Mouse (Mus musculus): Measurements from ENCODE around the gene F13a1. TPM values are rescaled to one million over a fixed set of nuclear protein-coding genes. Genes with fewer than 3 reads are reported as not detected.

The F13a1 gene
- total RNA-seq, 2 experiments from 2014 or later = 0.94 to 1.0 TPM

- ATAC-seq (replicated peaks; ENCODE audit: low FRiP score, low TSS enrichment, poor library complexity, severe bottlenecking) = no peak
These were observed 87.1 kb downstream of the F13a1 start for GRCm38 (mm10) chr13:36962926-36963325.

DNA sequence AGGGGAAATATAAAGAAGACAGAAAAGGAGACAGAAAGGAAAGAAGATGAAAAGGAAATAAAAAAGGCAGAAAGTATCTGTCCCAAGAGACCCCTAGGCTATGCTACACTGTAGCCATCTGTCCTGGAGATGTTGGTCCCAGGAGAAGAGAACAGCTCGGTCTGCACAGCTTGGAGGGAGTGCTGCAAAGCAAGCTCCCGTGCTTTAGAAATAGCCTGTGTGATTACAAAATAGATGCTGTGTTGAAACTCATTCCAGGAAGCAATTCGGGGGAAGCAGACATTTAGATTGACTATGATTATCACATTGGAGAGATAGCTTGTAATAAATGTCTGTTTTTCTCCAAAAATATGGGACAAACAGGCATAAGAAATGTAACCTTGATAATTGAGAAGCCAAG is 91.0 kb downstream of the F13a1 start:
- no peak for ATAC-seq (replicated peaks; ENCODE audit: low FRiP score, low TSS enrichment, poor library complexity, severe bottlenecking)

DNA sequence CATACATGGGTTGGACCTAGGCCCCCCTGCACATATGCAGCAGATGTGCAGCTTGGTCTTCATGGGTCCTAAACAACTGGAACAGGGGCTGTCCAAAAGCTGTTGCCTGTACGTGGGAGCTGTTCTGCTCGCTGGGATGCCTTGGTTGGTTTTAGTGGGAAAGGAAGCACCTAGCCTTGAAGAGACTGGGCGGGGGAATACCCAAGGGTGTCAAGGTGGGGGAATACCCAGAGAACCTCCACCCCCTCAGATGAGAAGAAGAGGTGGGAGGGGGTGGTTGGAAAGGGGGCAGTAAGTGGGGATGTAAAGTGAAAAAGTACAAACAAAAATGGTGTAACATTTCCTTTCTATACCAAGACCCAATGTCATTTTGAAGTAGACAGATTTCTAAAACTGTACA is 95.1 kb downstream of the F13a1 start:
- ATAC-seq (replicated peaks; ENCODE audit: low FRiP score, low TSS enrichment, poor library complexity, severe bottlenecking) = no peak

GRCm38 (mm10) chr13:36953676-36954075 is 96.4 kb downstream of the F13a1 start:
- no peak for ATAC-seq (replicated peaks; ENCODE audit: low FRiP score, low TSS enrichment, poor library complexity, severe bottlenecking)

GRCm38 (mm10) chr13:36941891-36942290 is 108.2 kb downstream of the F13a1 start:
- no peak for ATAC-seq (replicated peaks; ENCODE audit: low FRiP score, low TSS enrichment, poor library complexity, severe bottlenecking)

DNA sequence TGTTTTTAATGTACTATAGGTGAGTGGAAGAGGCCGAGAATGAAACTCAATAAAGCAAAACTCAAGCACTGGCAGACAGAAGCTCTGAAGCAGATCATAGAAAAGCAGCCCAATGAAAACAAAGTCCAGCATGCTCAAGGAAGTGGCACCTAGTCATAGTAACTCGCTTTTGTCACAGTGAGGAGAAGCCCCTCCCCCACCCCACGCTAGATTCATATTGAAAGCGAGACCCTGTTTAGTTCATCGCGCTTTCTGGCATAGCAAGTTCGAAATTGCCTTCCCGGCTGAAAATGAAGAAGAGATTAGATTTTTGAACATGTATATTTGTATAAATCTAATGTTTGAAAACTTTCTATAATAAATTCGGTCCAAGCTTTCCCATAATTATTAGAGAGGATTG is 118.0 kb downstream of the F13a1 start:
- no peak for ATAC-seq (replicated peaks; ENCODE audit: low FRiP score, low TSS enrichment, poor library complexity, severe bottlenecking)

GRCm38 (mm10) chr13:36919737-36920136 is 130.3 kb downstream of the F13a1 start:
- no peak for ATAC-seq (replicated peaks; ENCODE audit: low FRiP score, low TSS enrichment, poor library complexity, severe bottlenecking)

GRCm38 (mm10) chr13:36903885-36904284 is 146.2 kb downstream of the F13a1 start:
- no peak for ATAC-seq (replicated peaks; ENCODE audit: low FRiP score, low TSS enrichment, poor library complexity, severe bottlenecking)

GRCm38 (mm10) chr13:36903447-36903846 is 146.6 kb downstream of the F13a1 start:
- no peak for ATAC-seq (replicated peaks; ENCODE audit: low FRiP score, low TSS enrichment, poor library complexity, severe bottlenecking)

GRCm38 (mm10) chr13:36901603-36902002 is 148.4 kb downstream of the F13a1 start:
- ATAC-seq (replicated peaks; ENCODE audit: low FRiP score, low TSS enrichment, poor library complexity, severe bottlenecking) = no peak

DNA sequence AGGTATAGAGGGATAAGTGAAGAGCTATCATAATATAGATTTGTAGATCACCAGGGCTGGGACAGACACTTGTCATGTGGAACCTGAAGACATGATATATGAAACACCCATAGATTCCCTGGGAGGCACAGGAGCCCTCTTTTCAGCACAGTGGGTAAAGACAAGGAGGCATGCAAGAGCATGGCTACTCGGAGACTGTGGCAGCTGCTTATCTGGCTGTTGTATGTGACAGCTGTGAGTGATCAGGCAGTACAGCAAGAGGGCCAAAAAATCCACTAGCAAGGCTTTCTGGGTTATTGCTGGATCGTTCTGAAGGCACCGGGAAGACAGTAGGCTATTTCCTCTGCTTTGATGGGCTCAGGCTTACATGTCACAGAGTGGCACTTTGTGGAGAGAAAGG is 149.0 kb downstream of the F13a1 start:
- ATAC-seq (replicated peaks; ENCODE audit: low FRiP score, low TSS enrichment, poor library complexity, severe bottlenecking) = no peak

DNA sequence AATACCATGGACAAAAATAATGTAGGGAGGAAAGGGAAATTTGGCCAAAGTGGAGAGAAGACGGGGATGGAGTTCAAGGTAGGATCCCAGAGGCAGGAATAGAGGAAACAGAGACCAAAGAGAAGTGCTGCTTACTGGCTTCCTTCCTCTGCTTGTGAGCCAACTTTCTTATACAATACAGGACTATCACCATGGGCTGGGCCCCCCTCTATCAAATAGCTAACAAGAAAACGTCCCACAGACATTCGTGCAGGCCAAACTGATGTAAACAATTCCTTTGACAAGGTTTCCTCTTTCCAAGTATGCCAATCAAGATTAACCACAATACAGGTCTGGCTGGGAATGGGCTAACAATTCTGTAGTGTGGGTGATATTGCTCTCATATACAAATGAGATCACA is 154.0 kb downstream of the F13a1 start:
- ATAC-seq (replicated peaks; ENCODE audit: low FRiP score, low TSS enrichment, poor library complexity, severe bottlenecking) = no peak

GRCm38 (mm10) chr13:36893762-36894161 is 156.3 kb downstream of the F13a1 start:
- no peak for ATAC-seq (replicated peaks; ENCODE audit: low FRiP score, low TSS enrichment, poor library complexity, severe bottlenecking)

DNA sequence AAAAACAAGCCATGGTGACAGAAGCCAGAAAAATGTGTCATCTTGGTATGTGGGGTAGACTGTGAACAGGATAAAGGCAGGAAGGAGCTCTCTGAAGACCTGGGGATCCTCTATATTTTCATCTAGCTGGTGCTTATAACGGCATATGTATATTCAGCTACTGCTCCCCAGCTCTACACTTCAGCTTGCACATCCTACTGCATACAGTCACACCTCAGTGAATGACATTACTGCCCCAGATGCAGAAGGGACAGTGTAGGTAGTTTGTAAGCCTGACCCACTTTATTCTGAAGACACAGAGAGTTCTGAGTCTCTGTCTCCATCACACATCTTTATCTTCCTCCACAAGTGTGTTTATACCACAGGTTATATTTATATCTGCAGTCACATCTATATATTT is 157.8 kb downstream of the F13a1 start:
- no peak for ATAC-seq (replicated peaks; ENCODE audit: low FRiP score, low TSS enrichment, poor library complexity, severe bottlenecking)

DNA sequence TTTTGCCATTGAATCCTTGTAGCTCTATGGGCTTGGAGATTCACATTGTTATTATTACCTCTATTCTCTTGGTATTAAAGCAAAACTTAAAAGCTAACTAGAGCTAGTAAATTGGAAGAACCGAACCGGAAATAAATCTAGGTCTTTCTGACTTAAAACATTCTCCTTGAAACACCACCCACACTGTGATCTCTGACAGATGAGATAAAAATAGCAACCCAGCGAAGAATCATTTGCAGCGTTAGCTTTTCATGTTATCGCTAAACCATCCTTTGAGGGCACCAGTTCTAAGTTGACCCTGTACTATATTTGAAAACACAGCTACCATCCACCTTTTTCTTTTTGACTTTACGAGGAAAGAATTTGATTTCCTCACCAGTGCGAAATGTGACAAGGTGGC is 164.1 kb downstream of the F13a1 start:
- ATAC-seq (replicated peaks; ENCODE audit: low FRiP score, low TSS enrichment, poor library complexity, severe bottlenecking) = no peak

DNA sequence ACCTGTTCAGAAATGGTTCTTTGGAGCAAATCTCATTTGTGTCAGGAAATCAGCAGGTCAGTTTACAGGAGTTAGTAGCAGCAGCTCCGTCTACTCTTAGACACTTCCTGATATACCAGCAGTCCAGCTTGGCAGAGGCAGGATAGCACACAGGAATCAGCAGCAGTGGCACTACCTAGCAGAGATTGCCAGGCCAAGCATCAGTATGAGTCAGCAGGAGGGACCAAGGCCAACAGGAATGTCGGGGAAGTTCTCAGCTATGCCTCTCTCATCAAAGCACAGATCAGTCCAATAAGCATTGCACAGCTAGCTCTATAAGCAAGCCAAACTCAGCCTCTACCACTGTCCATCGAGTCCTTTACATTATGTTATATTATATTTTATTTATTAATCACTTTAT is 210.9 kb downstream of the F13a1 start:
- ATAC-seq (replicated peaks; ENCODE audit: low FRiP score, low TSS enrichment, poor library complexity, severe bottlenecking) = no peak

All from megakaryocyte-erythroid progenitor cell, adult 5-6 weeks (primary cell).